Mouse (Mus musculus) spleen, adult 2 months (tissue): ENCODE measurements at regions not wholly inside any gene's neighbourhood (a gene's known extent, or its start where the extent isn't known, plus 50 kb on each side); places are given as distances from the start of the nearest gene placed in this dataset.

Experiments used
- CTCF ChIP-seq: fragments of 200-500 bp; IDR thresholded peaks from 2 replicates; pipeline ENCODE4 v1.5.1; 2011; ENCODE audit warnings: mild to moderate bottlenecking, inconsistent platforms; ENCODE audit not compliant: insufficient read depth, insufficient read length, insufficient replicate concordance; ENCODE audit errors: extremely low read depth
- POLR2A ChIP-seq: fragments of 200-500 bp; IDR thresholded peaks from 2 replicates; pipeline ENCODE4 v1.6.1; 2011; ENCODE audit warnings: low read depth, low read length, inconsistent platforms

GRCm38 (mm10) chr5:97641646-97642045 is 184.8 kb upstream of the Gk2 start:
- TF ChIP-seq POLR2A, result no peak
- TF ChIP-seq CTCF, result no peak
